Mouse (Mus musculus) CH12F3 (cell line): ENCODE data around the gene Nsdhl.

Experiments
- in situ Hi-C: fragments of 300-500 bp; cut with MboI; formaldehyde crosslinking; loops from 2 replicates; pipeline ENCODE4 v1.14.3; 2020; ENCODE audit warnings: low sequenced_read_pairs

The Nsdhl gene

GRCm38 (mm10) chrX:72992291-72992919, 74.0 kb downstream of the Nsdhl start:
- in situ Hi-C loops, result no loop called here

GRCm38 (mm10) chrX:72995542-72995941, 77.2 kb downstream of the Nsdhl start:
- in situ Hi-C loops, result no loop called here

GRCm38 (mm10) chrX:73003110-73003509, 84.8 kb downstream of the Nsdhl start:
- in situ Hi-C loops, result loop anchor here (25.0 kb wide), 1 partner anchor 659 kb away; the partner anchor contains the start of genes Pnck and Slc6a8

DNA sequence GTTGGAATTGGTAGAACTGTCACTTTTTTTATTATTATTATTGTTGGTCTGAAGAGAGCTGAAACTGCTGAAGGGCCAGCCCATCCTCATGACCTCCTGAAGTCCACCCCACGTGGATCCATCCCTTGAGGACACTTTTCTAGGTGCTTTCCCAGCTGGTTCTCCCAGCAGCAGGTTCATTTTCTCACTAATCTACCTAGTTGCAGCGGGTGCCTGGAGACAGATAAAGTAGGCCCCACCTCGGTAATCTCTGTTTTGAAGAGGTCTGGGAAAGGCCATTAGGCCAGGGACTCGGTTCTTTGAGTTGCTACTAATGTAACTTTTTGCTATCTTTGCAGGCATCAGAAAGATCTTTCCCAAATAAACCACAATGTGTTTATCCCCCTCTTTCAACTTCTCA, 87.3 kb downstream of the Nsdhl start:
- in situ Hi-C loops, result loop anchor here (25.0 kb wide), 1 partner anchor 657 kb away; the partner anchor contains the start of genes Pnck and Slc6a8

GRCm38 (mm10) chrX:73007597-73008479, 89.5 kb downstream of the Nsdhl start:
- in situ Hi-C loops, result loop anchor here (25.0 kb wide), 1 partner anchor 654 kb away; the partner anchor contains the start of genes Pnck and Slc6a8
